Mouse (Mus musculus): Measurements from ENCODE around the gene Taok2.

Taok2 gene

GRCm38 (mm10) chr7:126870520-126870891, 14.0 kb downstream of the Taok2 start:
- in situ Hi-C loops (cut with MboI, MseI): no loop called here

- in situ Hi-C loops (cut with MboI, MseI): loop anchor here (10.0 kb wide), 1 partner anchor 555 kb away; the partner anchor contains the start of gene Zfp688
These were observed 14.6 kb downstream of the Taok2 start for GRCm38 (mm10) chr7:126869780-126870519.

DNA sequence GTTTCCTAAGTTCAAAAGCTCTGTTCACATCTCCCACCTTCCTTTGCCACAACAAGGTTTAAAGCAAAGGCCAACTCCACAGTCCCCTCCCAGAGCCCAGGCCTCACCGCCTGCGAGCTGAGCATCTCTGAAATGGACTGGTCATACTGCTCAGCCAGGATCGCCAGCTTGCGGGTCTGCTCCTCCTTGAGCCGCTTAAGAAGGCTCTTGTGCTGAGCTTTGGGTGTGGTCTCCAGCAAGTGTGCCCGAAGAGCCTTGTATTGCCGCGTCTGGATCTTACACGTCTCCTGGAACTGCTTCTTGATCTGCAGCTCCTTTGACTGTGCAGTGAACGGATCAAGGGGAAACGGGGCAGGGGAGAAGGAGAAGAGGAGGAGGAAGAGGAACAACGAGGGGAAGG, 16.5 kb downstream of the Taok2 start:
- in situ Hi-C loops (cut with MboI, MseI): loop anchor here (10.0 kb wide), 1 partner anchor 557 kb away; the partner anchor contains the start of gene Zfp688

- in situ Hi-C loops (cut with MboI, MseI): loop anchor here (10.0 kb wide), 1 partner anchor 557 kb away; the partner anchor contains the start of gene Zfp688
These were observed 17.0 kb downstream of the Taok2 start for GRCm38 (mm10) chr7:126867534-126867933.

DNA sequence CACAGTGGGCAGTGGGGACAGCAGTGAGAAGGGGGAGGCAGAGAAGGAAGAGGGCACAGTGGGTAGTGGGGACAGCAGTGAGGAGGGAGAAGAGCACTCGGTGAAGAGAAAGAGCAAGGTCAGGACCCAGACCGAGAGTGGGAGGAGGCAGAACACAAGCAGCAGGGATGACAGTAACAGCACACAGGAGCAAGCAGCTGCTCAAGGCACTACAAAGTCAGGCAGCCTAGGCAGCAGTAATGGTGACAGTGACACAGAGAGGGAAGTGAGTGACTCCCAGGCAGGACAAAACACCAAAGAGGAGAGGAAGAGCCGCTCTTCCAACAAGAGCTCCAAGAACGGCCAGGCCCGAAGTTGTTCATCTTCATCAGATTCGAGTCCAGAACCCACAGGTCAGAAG, 20.7 kb downstream of the Taok2 start:
- in situ Hi-C loops (cut with MboI, MseI): loop anchor here (10.0 kb wide), 1 partner anchor 561 kb away; the partner anchor contains the start of gene Zfp688

- in situ Hi-C loops (cut with MboI, MseI): loop anchor here (10.0 kb wide), 1 partner anchor 563 kb away; the partner anchor contains the start of gene Zfp688
These were observed 22.2 kb downstream of the Taok2 start, which contains the start of gene Ino80e for GRCm38 (mm10) chr7:126862147-126862784. TSS of gene Ino80e (minus strand) at chr7:126862377.

DNA sequence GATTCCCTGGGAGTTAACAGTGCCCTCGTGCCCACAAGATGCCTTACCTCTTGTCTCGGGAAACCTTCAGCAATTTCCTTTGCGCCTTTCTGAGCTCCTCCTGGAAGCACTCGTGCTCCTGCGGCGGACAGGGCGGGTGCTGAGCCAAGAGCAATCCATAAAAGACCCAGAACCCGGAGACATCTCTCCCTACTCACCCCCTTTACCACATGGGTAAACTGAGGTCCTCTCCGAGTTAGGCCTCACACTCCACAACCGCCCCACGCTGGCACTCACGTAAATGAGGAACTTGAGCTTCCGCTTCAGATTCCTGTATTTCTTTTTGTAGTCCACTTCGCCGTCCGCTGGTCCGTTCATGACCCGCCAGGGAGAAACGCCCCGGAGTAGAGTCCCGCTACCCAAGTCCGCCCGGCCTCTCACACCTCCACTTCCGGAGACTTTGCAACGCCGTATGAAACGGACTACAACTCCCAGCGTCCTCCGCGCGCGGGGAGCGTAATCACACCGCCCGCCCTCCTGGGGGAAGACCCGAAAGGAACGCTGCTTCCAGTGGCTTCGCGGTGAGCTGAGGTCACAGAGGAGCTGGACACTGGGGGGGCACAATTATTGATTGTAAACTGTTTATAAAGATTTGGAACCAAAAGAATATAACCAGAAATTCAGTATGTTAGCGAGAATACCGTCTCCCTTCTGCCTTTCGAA, 22.9 kb downstream of the Taok2 start, which contains the start of gene Hirip3:
TSS of gene Hirip3 (plus strand) at position 544 of the 702 bp plus-strand sequence.
- in situ Hi-C loops (cut with MboI, MseI): loop anchor here (10.0 kb wide), 1 partner anchor 563 kb away; the partner anchor contains the start of gene Zfp688

GRCm38 (mm10) chr7:126860987-126861386, 23.5 kb downstream of the Taok2 start:
- in situ Hi-C loops (cut with MboI, MseI): loop anchor here (10.0 kb wide), 1 partner anchor 564 kb away; the partner anchor contains the start of gene Zfp688

DNA sequence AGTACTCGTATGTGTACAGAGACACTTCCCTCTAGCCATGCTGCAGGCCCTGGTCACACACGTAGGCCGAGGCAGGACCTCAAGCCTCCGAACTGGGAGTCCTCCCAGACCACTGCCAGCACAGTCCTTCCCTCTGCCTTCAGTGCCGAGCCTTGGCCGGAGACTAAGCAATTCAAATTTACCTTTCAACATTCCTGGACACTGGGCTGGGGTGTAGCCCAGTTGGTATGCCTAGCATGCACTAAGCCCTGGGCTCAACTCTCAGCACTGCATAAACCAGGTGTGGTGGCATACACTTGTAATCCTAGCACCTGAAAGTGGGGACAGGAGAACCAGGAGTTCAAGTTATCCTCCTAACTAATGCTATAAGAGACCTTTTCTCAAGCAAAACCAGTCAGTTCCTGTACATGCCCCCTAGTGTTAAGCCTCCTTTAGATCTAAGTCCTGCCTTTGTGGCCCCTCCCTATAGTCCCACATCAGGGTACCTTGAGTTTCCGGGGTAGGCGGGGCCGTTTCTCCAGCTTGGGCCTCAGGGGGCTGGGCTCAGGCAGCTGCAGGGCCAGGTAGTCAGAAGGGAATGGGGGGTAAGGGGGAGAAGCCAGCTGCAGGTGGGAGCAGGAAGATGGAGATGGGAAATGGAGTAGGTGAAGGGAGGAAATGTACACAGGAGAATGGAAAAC, 27.6 kb downstream of the Taok2 start:
- in situ Hi-C loops (cut with MboI, MseI): no loop called here

- in situ Hi-C loops (cut with MboI, MseI): no loop called here
These were observed 28.9 kb downstream of the Taok2 start for GRCm38 (mm10) chr7:126855641-126856040.

DNA sequence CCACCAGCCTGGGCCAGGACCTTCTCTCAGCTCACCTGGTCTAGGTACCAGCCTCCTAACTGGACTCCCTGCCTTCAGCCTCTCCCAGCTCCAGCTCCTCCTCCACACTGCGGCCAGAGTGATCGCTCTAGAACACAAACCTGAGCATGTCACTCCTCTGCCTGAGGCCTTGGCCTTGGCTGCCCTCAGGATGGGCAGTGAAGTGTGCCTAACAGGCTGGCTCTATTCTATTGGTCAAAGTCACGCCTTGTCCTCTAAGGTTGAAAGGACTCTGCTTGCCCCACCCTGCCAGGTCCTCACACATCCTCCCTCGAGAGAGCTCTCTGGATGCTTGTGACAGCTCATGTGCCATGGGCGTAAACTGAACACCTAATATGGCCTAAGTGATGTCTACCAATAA, 31.0 kb downstream of the Taok2 start:
- in situ Hi-C loops (cut with MboI, MseI): no loop called here

DNA sequence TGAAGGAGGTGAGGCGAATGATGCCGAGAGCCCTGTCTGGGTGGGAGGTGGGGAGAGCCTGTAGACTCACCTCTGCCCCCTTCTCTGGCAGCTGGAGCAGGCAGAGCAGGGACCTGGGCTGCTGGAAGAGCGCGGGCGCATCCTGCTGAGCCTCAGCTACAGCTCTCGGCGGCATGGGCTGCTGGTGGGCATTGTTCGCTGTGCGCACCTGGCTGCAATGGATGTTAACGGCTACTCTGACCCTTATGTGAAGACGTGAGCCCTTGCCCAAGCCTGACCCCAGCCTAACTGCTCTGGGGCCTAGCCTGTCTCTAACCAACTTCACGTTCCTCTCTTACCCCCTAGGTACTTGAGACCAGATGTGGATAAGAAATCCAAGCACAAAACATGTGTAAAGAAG, 33.3 kb downstream of the Taok2 start:
- in situ Hi-C loops (cut with MboI, MseI): no loop called here

- in situ Hi-C loops (cut with MboI, MseI): no loop called here
These were observed 34.3 kb downstream of the Taok2 start for GRCm38 (mm10) chr7:126850161-126850560.

- in situ Hi-C loops (cut with MboI, MseI): loop anchor here (25.0 kb wide), 1 partner anchor 114 kb away; the partner anchor contains the start of gene Sez6l2
These were observed 35.7 kb downstream of the Taok2 start for GRCm38 (mm10) chr7:126848794-126849193.

- in situ Hi-C loops (cut with MboI, MseI): loop anchor here (25.0 kb wide), 1 partner anchor 115 kb away; the partner anchor contains the start of gene Sez6l2
These were observed 36.8 kb downstream of the Taok2 start for GRCm38 (mm10) chr7:126847421-126848398.

DNA sequence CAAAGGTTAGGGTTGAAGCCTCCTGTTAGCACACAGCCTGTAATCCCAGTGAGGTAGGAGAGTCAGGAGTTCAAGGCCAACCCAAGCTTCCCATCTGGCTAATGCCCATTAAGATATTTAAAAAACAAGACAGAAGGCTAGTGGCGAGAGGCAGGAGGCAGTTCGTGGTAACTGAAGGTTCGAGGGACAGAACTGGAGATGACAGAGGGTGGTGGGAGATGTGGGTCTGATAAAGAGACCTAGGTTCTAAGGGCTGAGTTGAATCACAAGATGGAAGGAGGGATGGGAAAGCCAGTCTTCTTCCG, 37.4 kb downstream of the Taok2 start, which contains the start of gene Doc2a:
TSS of gene Doc2a (plus strand) at position 301 of the 305 bp plus-strand sequence.
- in situ Hi-C loops (cut with MboI, MseI): loop anchor here (25.0 kb wide), 1 partner anchor 115 kb away; the partner anchor contains the start of gene Sez6l2

DNA sequence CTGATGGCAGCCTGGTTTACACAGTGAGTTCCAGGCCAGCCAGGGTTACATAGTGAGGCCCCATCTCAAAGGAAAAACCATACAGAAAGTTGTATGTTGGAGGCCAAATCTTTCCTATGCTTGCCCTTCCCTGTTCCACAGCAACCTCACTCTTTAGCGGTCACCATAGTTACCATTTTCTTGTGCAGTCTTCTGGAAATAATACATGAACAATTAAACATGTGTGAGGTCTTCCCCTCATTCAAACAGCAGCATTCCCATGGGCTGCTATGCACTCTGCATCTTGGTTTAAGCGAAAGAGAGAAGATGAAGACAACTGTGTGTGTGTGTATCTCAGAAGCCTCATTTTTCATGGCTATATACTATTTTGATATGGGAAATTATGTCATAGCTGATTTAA, 39.0 kb downstream of the Taok2 start:
- in situ Hi-C loops (cut with MboI, MseI): loop anchor here (25.0 kb wide), 1 partner anchor 117 kb away; the partner anchor contains the start of gene Sez6l2

- in situ Hi-C loops (cut with MboI, MseI): loop anchor here (25.0 kb wide), 1 partner anchor 119 kb away; the partner anchor contains the start of gene Sez6l2
These were observed 41.2 kb downstream of the Taok2 start for GRCm38 (mm10) chr7:126843276-126843675.

DNA sequence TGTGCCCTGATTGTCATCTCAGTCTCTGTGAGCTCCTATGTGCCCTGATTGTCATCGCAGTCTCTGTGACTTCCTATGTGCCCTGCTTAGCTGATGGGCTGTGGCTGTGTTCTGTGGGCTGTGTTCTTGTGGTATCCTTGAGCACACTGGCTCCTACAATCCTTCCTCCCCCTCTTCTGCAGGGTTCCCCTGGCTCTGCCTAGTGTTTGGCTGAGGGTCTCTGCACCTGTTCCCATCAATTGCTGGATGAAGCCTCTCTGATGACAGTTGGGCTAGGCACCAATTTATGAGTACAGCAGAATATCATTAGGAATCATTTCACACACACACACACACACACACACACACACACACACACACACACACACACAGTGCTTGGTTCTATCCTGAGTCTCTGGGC, 51.2 kb downstream of the Taok2 start:
- in situ Hi-C loops (cut with MboI, MseI): loop anchor here (25.0 kb wide), 1 partner anchor 129 kb away; the partner anchor contains the start of gene Sez6l2
